Mouse (Mus musculus) E14TG2a.4 (cell line): ENCODE data around the gene Tdgf1.

Experiments used
- CTCF ChIP-seq: conservative IDR thresholded peaks from 2 replicates; pipeline ENCODE4 v1.5.1; 2014; ENCODE audit warnings: low read length
- NANOG ChIP-seq: IDR thresholded peaks from 2 replicates; pipeline ENCODE4 v1.6.1; 2014; ENCODE audit warnings: borderline replicate concordance, low read length, mixed read lengths
- POU5F1 ChIP-seq: IDR thresholded peaks from 2 replicates; pipeline ENCODE4 v1.6.1; 2014; ENCODE audit warnings: low read length, borderline replicate concordance

DNA sequence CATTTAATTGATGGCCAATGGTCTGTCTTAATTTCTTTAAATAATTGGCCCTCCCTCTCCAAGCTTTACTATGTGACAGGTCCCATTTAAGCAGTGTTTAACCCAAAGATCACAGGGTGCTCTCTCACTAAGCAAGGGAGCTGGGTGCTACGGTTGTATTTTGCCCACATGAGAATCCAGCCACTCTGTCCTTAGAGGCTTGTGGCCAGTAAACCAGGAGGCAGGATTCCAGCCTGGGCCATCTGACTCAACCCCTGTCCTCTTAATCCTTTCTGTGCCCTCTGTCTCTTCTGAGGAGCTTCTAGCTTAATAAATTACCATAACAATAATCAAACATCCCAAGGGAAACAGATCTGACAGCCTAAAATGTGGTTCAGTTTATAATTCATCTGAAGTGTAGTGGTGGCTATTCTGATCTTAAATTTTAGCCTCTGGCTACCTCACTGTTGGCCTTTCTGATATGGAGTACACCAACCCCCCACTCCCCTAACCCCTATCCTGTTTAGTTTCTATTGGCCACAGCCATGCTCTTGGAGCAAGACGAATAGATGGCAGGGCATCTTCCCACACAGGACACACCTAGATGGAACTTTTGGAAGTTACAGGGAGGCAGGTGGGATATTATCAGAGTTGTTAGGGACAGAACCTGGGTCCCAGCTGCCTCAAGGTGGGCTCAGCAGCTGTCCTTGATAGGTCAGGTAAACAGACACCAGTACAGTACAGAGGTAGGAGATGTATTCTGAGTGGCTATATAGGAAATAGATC lies 8.9 kb upstream of the Tdgf1 start:
- TF ChIP-seq CTCF (no peak), NANOG (no peak), POU5F1 (no peak)
